Mouse (Mus musculus) limb, embryonic 13.5 days (tissue): Measurements from ENCODE around the gene Pskh1. TPM values are rescaled to one million over a fixed set of nuclear protein-coding genes. Genes with fewer than 3 reads are reported as not detected.
A peak's percentile ranks its signal among the peaks of the same experiment; 100 is the strongest.

Experiments
- ATAC-seq: fragments of 200-750 bp; cut with Nextera tagmentation; 2 replicates; pipeline ENCODE4 v1.8.0; 2017; ENCODE audit warnings: low read depth, moderate number of reproducible peaks, moderate TSS enrichment; ENCODE audit not compliant: low FRiP score
- H3K27ac ChIP-seq: fragments of 300-500 bp; sonication (generic); 2 replicates; pipeline ENCODE4 v1.5.1; 2015; ENCODE audit warnings: inconsistent platforms, mild to moderate bottlenecking, moderate library complexity
- H3K27me3 ChIP-seq: fragments of 300-500 bp; sonication (generic); 2 replicates; pipeline ENCODE4 v1.6.1; 2015; ENCODE audit warnings: mild to moderate bottlenecking, inconsistent platforms
- H3K36me3 ChIP-seq: fragments of 300-500 bp; sonication (generic); 2 replicates; pipeline ENCODE4 v1.6.1; 2015; ENCODE audit warnings: inconsistent platforms, mild to moderate bottlenecking, moderate library complexity
- H3K4me1 ChIP-seq: fragments of 300-500 bp; sonication (generic); 2 replicates; pipeline ENCODE4 v1.6.1; 2015; ENCODE audit warnings: inconsistent platforms
- H3K4me2 ChIP-seq: fragments of 300-500 bp; sonication (generic); replicated peaks from 2 replicates; pipeline ENCODE4 v1.6.1; 2015; ENCODE audit warnings: inconsistent platforms, mild to moderate bottlenecking, moderate library complexity
- H3K4me3 ChIP-seq: fragments of 300-500 bp; sonication (generic); 2 replicates; pipeline ENCODE4 v1.5.1; 2015; ENCODE audit warnings: moderate library complexity, mild to moderate bottlenecking, inconsistent platforms
- H3K9ac ChIP-seq: fragments of 300-500 bp; sonication (generic); 2 replicates; pipeline ENCODE4 v1.6.1; 2015; ENCODE audit warnings: mild to moderate bottlenecking, inconsistent platforms
- H3K9me3 ChIP-seq: fragments of 300-500 bp; sonication (generic); 2 replicates; pipeline ENCODE4 v1.6.1; 2016; ENCODE audit warnings: inconsistent platforms
- WGBS: fragments of 180-500 bp; shearing (Covaris S2); methylation state at CpG from one replicate; pipeline ENCODE4 v1.1.7; 2015; 5-methylcytosine and 5-hydroxymethylcytosine counted together
- polyA plus RNA-seq: library from polyadenylated mRNA; unstranded; fragments of >200 nt; fragmentation: Nextera tagmentation; extraction: Ambion mirVana; gene quantifications from 2 replicates; pipeline ENCODE4 v1.2.1, GENCODE M21; 2015

Gene Pskh1
- polyA plus RNA-seq, 1 experiment from 2014 or later: 46.2 TPM

DNA sequence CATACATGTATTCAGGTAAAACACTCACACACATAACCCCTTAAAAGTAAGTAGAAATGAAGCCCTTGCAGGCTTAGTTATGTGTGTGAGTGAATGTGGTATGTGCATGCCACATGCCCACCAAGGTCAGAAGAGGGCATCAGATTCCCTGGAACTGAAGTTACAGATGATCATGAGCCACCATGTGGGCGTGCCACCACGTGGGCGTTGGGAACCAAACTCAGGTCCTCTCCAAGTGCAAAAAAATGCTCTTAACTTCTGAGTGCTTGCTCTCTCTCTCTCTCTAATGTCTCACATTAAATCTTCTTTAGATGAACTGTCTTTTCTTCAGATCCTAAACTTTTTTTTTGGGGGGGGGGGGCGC, 38.0 kb downstream of the Pskh1 start, which contains the start of gene Psmb10:
TSS of gene Psmb10 (minus strand) at position 139 of the 364 bp plus-strand sequence.
- peak within 1 kb of the TSS; percentile 96 for H3K4me2 ChIP-seq
- H3K4me1 ChIP-seq: peaks cover 26% of the 10 kb centered on the region
- peak within 1 kb of the TSS; percentile 82 for H3K9ac ChIP-seq
- H3K27me3 ChIP-seq: no peaks in the 10 kb centered on the region
- WGBS: 20% methylated on average over 4 of the region's 4 CpGs
- peak within 1 kb of the TSS; percentile 76 for H3K27ac ChIP-seq
- H3K36me3 ChIP-seq: peaks cover 45% of the 10 kb centered on the region
- peak within 1 kb of the TSS; percentile 77 for H3K4me3 ChIP-seq
- no peaks in the 10 kb centered on the region for H3K9me3 ChIP-seq
- no peak for ATAC-seq

DNA sequence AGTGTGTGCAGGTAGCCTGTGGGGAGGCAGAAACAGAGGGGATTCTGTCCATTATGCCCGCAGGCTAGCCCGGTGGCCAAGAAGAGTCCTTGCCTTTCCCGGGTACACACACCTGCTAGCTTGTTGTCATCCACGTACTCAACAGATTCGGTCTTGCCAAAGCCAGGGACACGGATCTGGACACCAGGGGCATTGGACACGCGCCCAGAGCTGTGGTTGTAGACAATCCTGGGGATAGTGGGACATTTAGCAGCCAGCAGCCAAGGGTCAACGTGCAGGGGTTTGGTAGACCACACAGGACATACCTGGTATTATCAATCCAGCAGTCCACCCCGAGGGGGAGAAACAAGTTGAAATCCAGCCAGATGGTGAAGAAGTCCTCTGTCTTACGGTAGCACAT, 41.8 kb downstream of the Pskh1 start:
- peaks cover 10% of the 10 kb centered on the region; the same call in 1 of the 2 replicates for H3K4me1 ChIP-seq
- ATAC-seq: no peak
- H3K4me3 ChIP-seq: no peak overlapping the region
- H3K27ac ChIP-seq: no peak overlapping the region
- peaks cover 74% of the 10 kb centered on the region for H3K36me3 ChIP-seq
- 92% methylated on average over 11 of the region's 11 CpGs for WGBS
- no peaks in the 10 kb centered on the region for H3K27me3 ChIP-seq
- H3K9me3 ChIP-seq: no peaks in the 10 kb centered on the region
- H3K4me2 ChIP-seq: no peak overlapping the region
- no peak overlapping the region for H3K9ac ChIP-seq

DNA sequence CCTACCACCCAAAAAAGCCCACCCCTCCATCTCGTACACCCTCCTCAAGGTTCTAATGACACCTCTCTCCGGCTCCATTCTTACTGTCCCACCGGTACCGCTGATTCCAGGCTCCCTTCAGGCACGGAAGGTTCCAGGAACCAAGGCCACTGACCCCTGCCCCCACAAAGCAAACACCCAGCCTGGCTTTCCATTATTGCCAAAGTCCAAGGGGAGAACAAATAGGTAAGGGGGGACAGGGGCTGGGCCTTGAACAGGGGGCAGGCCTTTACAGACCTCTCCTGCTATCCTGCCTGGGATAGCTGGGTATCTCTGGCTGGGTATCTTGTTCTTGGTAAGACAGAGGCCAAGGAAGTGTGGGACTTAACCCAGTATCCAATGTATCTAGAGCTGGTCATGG, 42.3 kb downstream of the Pskh1 start:
- no peak for ATAC-seq
- H3K9me3 ChIP-seq: no peaks in the 10 kb centered on the region
- H3K4me1 ChIP-seq: peaks cover 10% of the 10 kb centered on the region; the same call in 1 of the 2 replicates
- H3K4me2 ChIP-seq: no peak overlapping the region
- H3K4me3 ChIP-seq: no peak overlapping the region
- no peak overlapping the region for H3K9ac ChIP-seq
- H3K27ac ChIP-seq: no peak overlapping the region
- no peaks in the 10 kb centered on the region for H3K27me3 ChIP-seq
- H3K36me3 ChIP-seq: peaks cover 79% of the 10 kb centered on the region
- 96% methylated on average over 5 of the region's 5 CpGs for WGBS

DNA sequence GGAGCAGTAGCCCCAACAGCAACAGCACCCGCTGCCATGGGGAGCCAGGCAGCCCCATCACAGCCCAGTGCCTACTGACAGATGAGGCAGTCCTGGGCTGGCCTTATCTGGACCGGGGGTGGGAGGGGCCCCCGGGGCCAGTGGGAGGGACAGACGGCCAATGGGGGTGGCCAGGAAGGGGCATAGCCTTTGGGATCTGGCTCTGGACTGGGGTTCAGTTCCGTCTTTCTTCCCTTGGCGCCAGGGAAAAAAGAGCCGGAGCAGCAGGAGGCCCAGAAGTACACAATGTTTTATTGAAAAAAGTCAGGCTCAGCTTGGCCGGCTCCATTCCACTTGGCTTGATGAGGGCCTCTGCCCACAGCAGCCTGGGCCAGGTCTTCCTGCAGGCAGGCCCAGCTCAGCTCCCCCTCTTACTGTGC, 43.1 kb downstream of the Pskh1 start, which contains the start of gene Lcat:
TSS of gene Lcat (minus strand) at position 62 of the 419 bp plus-strand sequence.
- Histone ChIP-seq H3K4me1 (peaks cover 3% of the 10 kb centered on the region; the same call in 1 of the 2 replicates), H3K36me3 (peaks cover 87% of the 10 kb centered on the region), H3K4me2 (no peak within 1 kb of the TSS), H3K9ac (no peak within 1 kb of the TSS), H3K9me3 (no peaks in the 10 kb centered on the region), H3K27ac (no peak within 1 kb of the TSS), H3K27me3 (no peaks in the 10 kb centered on the region), H3K4me3 (no peak within 1 kb of the TSS)
- 89% methylated on average over 8 of the region's 8 CpGs for WGBS
- ATAC-seq: no peak

DNA sequence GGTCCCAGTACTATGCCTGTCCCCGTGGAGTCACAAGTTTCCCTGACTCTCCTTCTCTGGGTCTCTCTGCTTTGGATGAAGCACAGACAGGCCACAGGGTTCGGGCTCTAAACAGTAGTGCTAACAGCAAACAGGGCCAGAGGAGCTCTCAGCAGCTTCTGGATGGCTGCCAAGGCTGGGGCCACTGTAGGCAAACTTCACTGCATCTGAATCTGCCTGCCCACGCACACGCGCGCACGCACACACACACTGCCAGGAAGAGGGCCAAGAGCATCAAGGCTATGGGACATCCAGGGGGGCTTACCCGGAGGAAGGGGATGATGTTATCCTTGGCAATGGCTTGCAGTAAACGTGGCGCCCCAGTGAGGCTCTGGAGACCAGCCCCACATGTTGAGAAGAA, 49.1 kb downstream of the Pskh1 start:
- H3K4me3 ChIP-seq: no peak overlapping the region
- H3K4me1 ChIP-seq: peaks cover 26% of the 10 kb centered on the region
- no peaks in the 10 kb centered on the region for H3K27me3 ChIP-seq
- 0 out of 2 replicates have a peak, but pooled peaks have one; percentile 29 for ATAC-seq
- H3K9ac ChIP-seq: 0 out of 2 replicates have a peak overlapping the region, but pooled peaks have one; percentile 19
- H3K4me2 ChIP-seq: no peak overlapping the region
- WGBS: 80% methylated on average over 10 of the region's 10 CpGs
- no peaks in the 10 kb centered on the region for H3K9me3 ChIP-seq
- H3K27ac ChIP-seq: peak overlapping the region; percentile 10; the same call in 1 of the 2 replicates
- H3K36me3 ChIP-seq: peaks cover 94% of the 10 kb centered on the region

DNA sequence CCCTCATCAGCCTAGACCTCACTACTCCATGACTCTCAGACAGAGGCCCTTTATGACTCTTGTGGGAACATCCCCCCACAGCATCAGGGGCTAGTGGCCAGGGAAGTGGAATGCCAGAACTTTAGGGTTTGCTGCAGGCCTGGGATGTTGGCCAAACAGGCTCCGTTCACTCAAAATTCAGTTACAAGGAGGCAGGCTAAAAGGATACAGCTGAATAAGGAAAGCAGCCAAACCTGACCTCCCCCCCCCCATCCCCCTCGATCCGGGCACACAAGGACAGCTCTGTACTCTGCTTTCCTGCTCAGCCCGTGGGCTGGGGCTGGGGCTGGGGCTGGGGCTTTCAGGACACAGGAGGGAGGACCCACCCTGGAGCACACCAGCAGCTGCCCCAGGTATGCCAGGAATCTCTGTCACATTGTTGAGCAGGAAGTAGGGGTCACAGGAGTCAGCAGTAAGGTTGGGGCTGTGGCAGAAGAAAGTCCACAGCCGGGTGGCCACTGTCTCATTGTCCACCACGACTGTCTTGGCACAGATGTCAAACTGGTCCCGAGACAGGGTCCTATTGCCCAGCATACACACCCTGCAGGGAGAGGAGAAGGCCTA, 50.9 kb downstream of the Pskh1 start:
- Histone ChIP-seq H3K4me2 (no peak overlapping the region; the same call in 1 of the 2 replicates), H3K9ac (peak overlapping the region; percentile 45; the same call in 1 of the 2 replicates), H3K36me3 (peaks cover 95% of the 10 kb centered on the region), H3K4me1 (peaks cover 26% of the 10 kb centered on the region), H3K9me3 (no peaks in the 10 kb centered on the region), H3K4me3 (no peak overlapping the region), H3K27ac (peak overlapping the region; percentile 85), H3K27me3 (no peaks in the 10 kb centered on the region)
- 44% methylated on average over 7 of the region's 7 CpGs for WGBS
- peak; percentile 89 for ATAC-seq

DNA sequence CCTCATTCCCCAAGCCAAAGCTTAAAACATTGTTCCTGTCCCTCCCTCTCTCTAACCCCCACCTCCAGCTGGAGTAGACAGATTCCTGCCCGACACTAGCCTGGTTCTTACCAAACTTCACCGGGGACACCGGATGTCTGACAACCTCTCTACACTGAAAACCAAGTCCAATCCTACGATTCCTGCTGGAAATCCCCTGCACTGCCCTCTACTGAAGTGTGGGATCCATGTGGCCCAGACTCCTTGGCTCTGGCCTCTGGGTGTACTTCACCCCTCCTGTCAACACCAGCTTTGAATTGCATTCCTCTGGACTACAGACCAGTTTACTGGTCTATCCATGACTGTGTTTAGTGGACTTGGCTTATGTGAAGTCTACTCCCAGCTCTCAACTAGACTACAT, 56.3 kb downstream of the Pskh1 start:
- Histone ChIP-seq H3K36me3 (peaks cover 83% of the 10 kb centered on the region), H3K27me3 (no peaks in the 10 kb centered on the region), H3K9ac (no peak overlapping the region), H3K4me1 (peaks cover 14% of the 10 kb centered on the region), H3K9me3 (no peaks in the 10 kb centered on the region), H3K4me2 (no peak overlapping the region), H3K27ac (no peak overlapping the region), H3K4me3 (no peak overlapping the region)
- no peak for ATAC-seq
- WGBS: 91% methylated on average over 4 of the region's 4 CpGs

DNA sequence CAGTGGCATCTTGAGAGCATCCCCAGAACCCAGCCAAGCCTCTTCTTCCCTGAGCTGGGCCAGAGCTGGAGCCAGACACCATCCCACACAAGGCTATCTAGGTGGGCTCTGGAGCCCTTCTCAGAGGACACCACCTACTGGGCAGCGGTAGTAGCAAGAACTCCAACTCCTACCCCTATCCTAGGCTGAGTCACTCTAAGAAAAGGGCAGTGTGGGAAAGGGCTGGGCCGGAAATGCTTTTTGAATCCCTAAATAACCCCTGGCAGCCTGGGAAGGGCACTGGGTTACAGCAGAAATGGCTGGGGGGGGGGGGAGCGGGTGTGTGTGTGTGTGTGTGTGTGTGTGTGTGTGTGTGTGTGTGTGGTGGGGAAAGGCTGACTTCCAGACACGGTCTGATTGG, 57.6 kb downstream of the Pskh1 start:
- H3K9me3 ChIP-seq: no peaks in the 10 kb centered on the region
- no peak overlapping the region; the same call in 1 of the 2 replicates for H3K27ac ChIP-seq
- H3K4me2 ChIP-seq: no peak overlapping the region
- H3K4me1 ChIP-seq: peaks cover 15% of the 10 kb centered on the region
- WGBS: 66% methylated on average over 3 of the region's 4 CpGs
- H3K4me3 ChIP-seq: no peak overlapping the region
- peaks cover 75% of the 10 kb centered on the region for H3K36me3 ChIP-seq
- ATAC-seq: no peak
- no peaks in the 10 kb centered on the region for H3K27me3 ChIP-seq
- H3K9ac ChIP-seq: no peak overlapping the region

DNA sequence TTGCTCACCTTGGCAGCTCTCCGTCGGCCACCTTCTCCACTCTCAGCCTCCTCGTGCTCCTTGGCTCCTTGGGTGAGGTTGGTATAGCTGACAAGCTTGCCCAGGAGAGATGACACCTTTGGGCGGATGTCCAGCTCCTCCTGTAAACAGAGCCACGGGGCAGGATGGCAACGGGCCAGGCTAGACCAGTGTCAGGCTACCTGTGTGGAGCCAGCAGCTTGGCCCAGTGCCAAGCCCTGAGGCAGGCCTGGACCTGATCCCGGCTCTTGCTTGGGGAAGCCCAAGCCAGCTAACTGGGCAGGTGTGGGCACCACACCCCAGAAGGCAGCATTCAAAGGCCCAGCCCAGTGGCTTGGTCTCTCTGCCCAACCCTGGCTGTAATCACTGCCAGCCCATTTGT, 59.1 kb downstream of the Pskh1 start:
- ATAC-seq: no peak

DNA sequence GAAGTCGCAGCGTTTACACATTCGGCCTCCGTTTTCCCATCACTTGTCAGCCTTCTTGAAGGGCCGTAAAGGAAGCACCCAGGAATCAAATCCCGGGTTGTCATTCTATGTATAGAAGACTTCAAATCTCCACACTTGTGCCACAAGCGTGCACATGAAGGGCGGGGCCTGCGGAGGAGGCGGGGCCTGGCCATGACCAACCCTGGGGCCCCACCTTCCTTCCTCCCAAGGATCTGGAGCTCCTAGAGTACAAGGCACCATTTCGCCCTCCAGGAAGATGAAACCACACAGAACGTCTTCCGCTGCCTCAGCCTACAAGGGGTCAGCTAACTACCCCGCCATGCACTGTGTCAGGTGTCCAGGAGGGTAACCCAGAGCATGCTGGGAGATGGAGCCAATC, 60.9 kb downstream of the Pskh1 start:
- Histone ChIP-seq H3K27ac (no peak overlapping the region), H3K9me3 (no peaks in the 10 kb centered on the region), H3K36me3 (peaks cover 43% of the 10 kb centered on the region), H3K9ac (no peak overlapping the region), H3K4me2 (no peak overlapping the region), H3K4me1 (peaks cover 40% of the 10 kb centered on the region), H3K27me3 (no peaks in the 10 kb centered on the region), H3K4me3 (no peak overlapping the region)
- 70% methylated on average over 14 of the region's 14 CpGs for WGBS
- no peak for ATAC-seq

More for the DNA sequence above, 59.1 kb downstream of the Pskh1 start:
- 78% methylated on average over 7 of the region's 7 CpGs for WGBS
- H3K9me3 ChIP-seq: no peaks in the 10 kb centered on the region
- H3K27me3 ChIP-seq: no peaks in the 10 kb centered on the region
- no peak overlapping the region for H3K4me2 ChIP-seq
- peaks cover 30% of the 10 kb centered on the region for H3K4me1 ChIP-seq
- H3K9ac ChIP-seq: no peak overlapping the region
- H3K36me3 ChIP-seq: peaks cover 60% of the 10 kb centered on the region
- H3K27ac ChIP-seq: no peak overlapping the region
- H3K4me3 ChIP-seq: no peak overlapping the region

DNA sequence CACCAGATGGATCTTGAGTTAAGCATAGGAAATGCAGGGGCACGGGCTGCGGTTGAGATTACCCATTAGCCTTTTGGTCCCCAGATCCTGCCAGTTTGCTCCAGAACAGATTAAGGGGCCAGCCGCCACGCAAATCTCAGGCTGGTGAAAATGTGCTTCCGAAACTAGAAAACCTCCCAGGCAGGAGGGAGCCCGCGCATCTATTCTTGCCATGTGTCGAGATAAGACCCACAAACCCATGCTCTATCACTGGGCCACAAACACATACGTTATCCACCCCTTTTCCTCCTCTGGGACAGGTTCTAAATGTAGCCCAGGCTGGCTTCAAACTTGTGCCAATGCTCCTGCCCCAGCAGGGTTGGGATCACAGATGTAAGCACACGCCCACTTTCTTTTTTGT, 61.3 kb downstream of the Pskh1 start:
- Histone ChIP-seq H3K4me3 (no peak overlapping the region), H3K9me3 (no peaks in the 10 kb centered on the region), H3K4me2 (no peak overlapping the region), H3K4me1 (peaks cover 45% of the 10 kb centered on the region), H3K36me3 (peaks cover 39% of the 10 kb centered on the region), H3K27ac (no peak overlapping the region), H3K27me3 (no peaks in the 10 kb centered on the region), H3K9ac (no peak overlapping the region)
- WGBS: 85% methylated on average over 10 of the region's 10 CpGs
- ATAC-seq: no peak

DNA sequence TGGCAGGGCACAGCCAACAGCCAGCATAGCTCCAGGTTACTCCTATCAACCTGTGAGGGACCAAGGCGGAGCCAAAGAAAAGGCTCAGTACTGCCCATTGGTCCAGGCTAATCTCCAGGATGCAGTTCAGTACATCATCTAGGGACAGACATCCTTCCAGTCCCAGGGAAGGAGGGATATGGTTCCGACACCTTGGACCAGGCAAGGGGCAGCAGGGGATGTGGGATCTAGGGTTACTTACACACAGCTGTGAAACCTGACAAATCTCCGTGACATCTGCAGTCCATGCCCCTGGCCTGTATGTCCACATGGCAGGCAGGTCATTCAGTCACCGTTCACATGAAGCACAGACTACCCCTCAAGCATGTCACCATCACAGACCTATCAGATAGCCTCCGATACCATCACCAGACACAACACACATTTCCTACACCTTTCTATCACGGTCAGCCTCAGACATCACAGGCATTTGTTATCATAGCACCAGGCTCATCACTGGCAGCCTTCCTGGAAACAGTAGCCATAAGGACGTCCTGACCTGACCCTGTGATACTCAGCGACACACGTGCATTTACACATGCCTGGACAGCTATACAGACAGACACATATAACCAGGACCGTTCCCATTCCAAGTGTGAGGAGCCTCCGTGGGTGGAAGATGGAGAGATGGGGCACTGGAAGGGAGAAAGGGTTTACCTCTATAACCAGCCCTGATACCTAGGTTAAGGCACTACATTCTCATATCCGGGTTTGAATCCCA, 64.4 kb downstream of the Pskh1 start:
- Histone ChIP-seq H3K4me1 (peaks cover 48% of the 10 kb centered on the region), H3K9me3 (no peaks in the 10 kb centered on the region), H3K27ac (peak overlapping the region; percentile 85; the same call in 1 of the 2 replicates), H3K36me3 (peaks cover 10% of the 10 kb centered on the region), H3K27me3 (no peaks in the 10 kb centered on the region), H3K4me2 (peak overlapping the region; percentile 71), H3K4me3 (peak overlapping the region; percentile 81), H3K9ac (peak overlapping the region; percentile 90)
- WGBS: 58% methylated on average over 12 of the region's 12 CpGs
- 0 out of 2 replicates have a peak, but pooled peaks have one; percentile 6 for ATAC-seq
